Mouse (Mus musculus) heart, postnatal 0 days (tissue): ENCODE data around the gene Cckbr. TPM values are rescaled to one million over a fixed set of nuclear protein-coding genes. Genes with fewer than 3 reads are reported as not detected.
"Not testable (repeated sequence)": the region's sequence is repeated elsewhere in the genome, so short reads cannot be mapped to it uniquely, and the experiment has no call there.

ENCODE experiments used
- ATAC-seq: fragments of 200-750 bp; cut with Nextera tagmentation; 2 replicates; pipeline ENCODE4 v1.8.0; 2017; ENCODE audit warnings: low read depth, moderate number of reproducible peaks, moderate library complexity; ENCODE audit not compliant: insufficient read depth
- DNase-seq: peaks from one replicate; pipeline ENCODE4 v3.0.0-alpha.2; 2016; ENCODE audit warnings: low spot score
- H3K27ac ChIP-seq: fragments of 300-500 bp; sonication (generic); 2 replicates; pipeline ENCODE4 v1.5.1; 2014; ENCODE audit warnings: low read depth, mild to moderate bottlenecking
- H3K27me3 ChIP-seq: fragments of 300-500 bp; sonication (generic); 2 replicates; pipeline ENCODE4 v1.6.1; 2014; ENCODE audit warnings: low read length, mixed read lengths; ENCODE audit not compliant: control insufficient read depth, insufficient read depth
- H3K36me3 ChIP-seq: fragments of 300-500 bp; sonication (generic); replicated peaks from 2 replicates; pipeline ENCODE4 v1.6.1; 2014; ENCODE audit warnings: low read length, mixed read lengths; ENCODE audit not compliant: control insufficient read depth, insufficient read depth
- H3K4me1 ChIP-seq: fragments of 300-500 bp; sonication (generic); 2 replicates; pipeline ENCODE4 v1.6.1; 2014; ENCODE audit warnings: antibody characterized with exemption; ENCODE audit not compliant: control insufficient read depth, insufficient read depth
- H3K4me2 ChIP-seq: fragments of 300-500 bp; sonication (generic); 2 replicates; pipeline ENCODE4 v1.6.1; 2014; ENCODE audit warnings: low read depth, mild to moderate bottlenecking, low read length, moderate library complexity
- H3K4me3 ChIP-seq: fragments of 300-500 bp; sonication (generic); 2 replicates; pipeline ENCODE4 v1.5.1; 2014; ENCODE audit warnings: low read depth, low read length
- H3K9ac ChIP-seq: fragments of 300-500 bp; sonication (generic); replicated peaks from 2 replicates; pipeline ENCODE4 v1.6.1; 2014; ENCODE audit warnings: low read depth, low read length, mixed read lengths
- H3K9me3 ChIP-seq: fragments of 300-500 bp; sonication (generic); replicated peaks from 2 replicates; pipeline ENCODE4 v1.6.1; 2016; ENCODE audit warnings: low read length; ENCODE audit not compliant: control insufficient read depth
- CTCF ChIP-seq: IDR thresholded peaks from 2 replicates; pipeline ENCODE4 v1.5.1; 2016; ENCODE audit warnings: antibody characterized with exemption, control low read depth, low read depth
- EP300 ChIP-seq: IDR thresholded peaks from 2 replicates; pipeline ENCODE4 v1.6.1; 2016; ENCODE audit warnings: antibody characterized with exemption, low read depth
- WGBS: fragments of 180-500 bp; shearing (Covaris S2); extraction: QIAGEN DNeasy Blood & Tissue Kit; methylation state at CpG from one replicate; pipeline ENCODE4 v1.1.7; 2014; 5-methylcytosine and 5-hydroxymethylcytosine counted together
- polyA plus RNA-seq: library from polyadenylated mRNA; unstranded; fragments of >200 nt; fragmentation: Nextera tagmentation; extraction: Ambion mirVana; gene quantifications from 2 replicates; pipeline ENCODE4 v1.2.1, GENCODE M21; 2015
- total RNA-seq: library from RNA; depleted of rRNA; stranded (reverse); fragments of >200 nt; gene quantifications from 2 replicates; pipeline ENCODE4 v1.2.3, GENCODE M21; 2014; ENCODE audit warnings: low replicate concordance

Gene Cckbr
- total and polyA plus RNA-seq, 2 experiments from 2014 or later, result not detected

DNA sequence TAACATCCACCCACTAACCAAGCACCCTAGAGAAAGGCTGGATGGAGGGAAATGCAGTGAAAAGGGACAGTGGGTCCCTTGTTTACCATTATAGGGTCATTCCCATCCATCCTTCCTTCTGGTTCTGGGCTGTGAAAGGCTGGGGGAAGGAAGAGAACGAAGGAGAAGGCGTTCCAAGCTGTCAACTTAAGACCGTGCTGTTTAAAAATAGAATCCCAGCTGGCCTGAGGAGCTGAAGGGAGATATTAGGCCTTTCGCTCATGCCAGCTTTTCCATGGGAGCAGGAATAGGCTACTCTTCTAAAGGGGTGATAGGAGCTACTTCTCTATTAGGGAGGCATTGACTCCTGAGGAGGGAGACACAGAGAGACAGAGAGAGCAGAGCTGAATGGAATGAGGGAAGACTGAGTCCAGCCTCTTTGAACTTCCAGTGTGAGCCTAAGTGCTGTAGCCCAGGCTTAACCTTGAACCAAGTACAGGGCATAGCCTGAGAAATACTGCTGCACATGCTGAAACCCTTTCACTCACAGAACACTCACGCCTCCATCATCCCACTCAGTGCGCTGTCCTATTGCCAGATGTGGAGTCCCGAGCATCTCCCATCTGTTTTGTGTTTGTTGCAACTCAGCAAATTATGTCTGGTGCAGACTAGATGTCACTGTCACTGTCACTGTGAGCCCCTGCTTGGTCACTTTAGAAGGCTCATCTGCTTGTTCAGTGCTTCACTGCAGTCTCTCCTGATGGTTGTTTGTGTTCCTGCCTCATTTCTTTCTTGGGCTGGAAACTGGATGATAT lies 12.6 kb downstream of the Cckbr start:
- TF ChIP-seq EP300 (no peak), CTCF (no peak)
- no peaks in the 10 kb centered on the region for H3K36me3 ChIP-seq
- no peak overlapping the region for H3K4me2 ChIP-seq
- no peak for ATAC-seq
- no peak for DNase-seq
- H3K27ac ChIP-seq, result no peak overlapping the region
- no peaks in the 10 kb centered on the region for H3K9me3 ChIP-seq
- 34% methylated on average over 7 of the region's 7 CpGs for WGBS
- peaks cover 6% of the 10 kb centered on the region for H3K4me1 ChIP-seq
- no peak overlapping the region for H3K9ac ChIP-seq
- no peak overlapping the region for H3K4me3 ChIP-seq
- H3K27me3 ChIP-seq, result no peaks in the 10 kb centered on the region

DNA sequence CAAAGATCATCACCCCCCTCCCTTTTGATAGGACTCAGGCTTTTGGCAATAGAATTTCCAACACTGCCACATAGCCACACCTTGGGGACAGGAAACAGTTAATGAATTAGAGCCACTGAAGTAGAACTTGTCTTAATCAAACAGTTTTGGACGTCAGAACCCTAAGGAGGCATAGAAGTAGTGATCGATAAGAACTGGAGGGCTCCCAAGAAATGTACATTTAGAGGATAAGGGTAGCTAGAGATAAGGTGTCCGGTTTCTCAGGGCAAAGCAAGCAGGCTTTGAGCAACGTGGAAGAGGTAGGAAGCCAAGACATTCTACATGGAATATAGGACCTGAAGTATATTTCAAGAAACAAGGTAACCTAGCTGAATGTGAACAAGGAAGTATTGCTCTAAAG lies 15.9 kb downstream of the Cckbr start:
- Histone ChIP-seq H3K9me3 (no peaks in the 10 kb centered on the region), H3K4me1 (peaks cover 6% of the 10 kb centered on the region), H3K36me3 (no peaks in the 10 kb centered on the region), H3K4me3 (no peak overlapping the region), H3K4me2 (no peak overlapping the region), H3K27me3 (no peaks in the 10 kb centered on the region), H3K9ac (no peak overlapping the region), H3K27ac (no peak overlapping the region)
- DNase-seq (no peak), ATAC-seq (no peak)
- 38% methylated on average over 4 of the region's 4 CpGs for WGBS
- no peak for TF ChIP-seq EP300
- no peak for TF ChIP-seq CTCF

DNA sequence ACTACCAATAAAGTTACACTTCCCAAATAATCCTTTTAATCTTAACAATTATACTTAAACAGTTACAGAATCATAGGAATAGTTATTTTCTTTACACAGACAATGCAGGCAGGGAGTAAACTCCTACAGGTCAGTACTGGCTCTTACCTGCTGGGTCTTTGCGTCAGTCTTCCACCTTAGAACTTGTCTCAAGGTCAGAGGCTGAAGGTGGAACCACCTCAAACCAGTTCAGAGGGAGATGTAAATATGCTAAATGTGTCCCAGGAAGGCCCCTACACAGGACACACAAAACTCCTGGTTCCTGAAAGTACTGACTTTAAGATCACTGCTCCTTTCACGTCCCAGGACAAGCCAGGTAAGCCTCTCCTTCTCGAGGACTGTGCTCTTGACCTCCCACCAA lies 19.5 kb downstream of the Cckbr start:
- no peaks in the 10 kb centered on the region for H3K36me3 ChIP-seq
- ATAC-seq, result no peak
- H3K27me3 ChIP-seq, result no peaks in the 10 kb centered on the region
- no peak overlapping the region for H3K9ac ChIP-seq
- DNase-seq, result no peak
- H3K4me3 ChIP-seq, result no peak overlapping the region
- TF ChIP-seq CTCF (no peak), EP300 (no peak)
- WGBS, result 72% methylated on average over 3 of the region's 3 CpGs
- H3K4me1 ChIP-seq, result no peaks in the 10 kb centered on the region
- no peak overlapping the region for H3K4me2 ChIP-seq
- no peaks in the 10 kb centered on the region for H3K9me3 ChIP-seq
- no peak overlapping the region for H3K27ac ChIP-seq

- not testable (repeated sequence) for H3K27ac ChIP-seq, ATAC-seq, H3K4me1 ChIP-seq, H3K27me3 ChIP-seq, H3K4me2 ChIP-seq, H3K36me3 ChIP-seq, DNase-seq, H3K4me3 ChIP-seq, H3K9me3 ChIP-seq, H3K9ac ChIP-seq
- WGBS, result 78% methylated on average over 4 of the region's 4 CpGs
Measured at GRCm38 (mm10) chr7:105453345-105453744, 27.8 kb downstream of the Cckbr start.

GRCm38 (mm10) chr7:105458546-105458945 lies 33.0 kb downstream of the Cckbr start:
- Histone ChIP-seq H3K27me3 (no peaks in the 10 kb centered on the region), H3K4me3 (no peak overlapping the region), H3K9me3 (no peaks in the 10 kb centered on the region), H3K36me3 (no peaks in the 10 kb centered on the region), H3K4me1 (no peaks in the 10 kb centered on the region), H3K9ac (no peak overlapping the region), H3K4me2 (no peak overlapping the region), H3K27ac (no peak overlapping the region)
- DNase-seq, result no peak
- no peak for TF ChIP-seq EP300
- TF ChIP-seq CTCF, result no peak
- no peak for ATAC-seq

DNA sequence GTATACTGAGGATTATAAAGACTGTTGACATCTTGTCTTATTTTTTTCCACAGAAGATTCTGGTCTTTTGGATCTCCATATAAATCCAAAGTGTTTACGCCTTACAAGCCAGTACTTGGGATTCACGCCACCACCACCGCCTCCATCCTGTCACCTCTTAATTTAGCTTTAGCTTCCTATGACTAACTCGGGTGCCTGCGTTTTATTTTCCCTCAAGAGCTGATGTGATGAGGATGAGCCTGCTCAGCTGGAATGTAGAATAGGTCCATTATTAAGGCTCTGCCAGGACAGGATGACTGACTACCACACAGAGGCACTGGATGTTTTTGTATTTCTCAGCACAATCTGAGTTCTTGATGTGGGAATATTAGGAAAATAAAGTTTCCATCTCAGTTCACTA lies 40.0 kb downstream of the Cckbr start:
- not testable (repeated sequence) for H3K4me1 ChIP-seq, H3K9ac ChIP-seq, ATAC-seq, H3K36me3 ChIP-seq, H3K4me3 ChIP-seq, DNase-seq, H3K9me3 ChIP-seq, H3K27ac ChIP-seq, H3K27me3 ChIP-seq, H3K4me2 ChIP-seq
- WGBS, result 53% methylated on average over 5 of the region's 5 CpGs
